Mouse (Mus musculus): ENCODE results near the gene Ppp4r1. TPM values are rescaled to one million over a fixed set of nuclear protein-coding genes. Genes with fewer than 3 reads are reported as not detected.

The Ppp4r1 gene
- polyA plus RNA-seq, 1 experiment from 2014 or later: 48.0 TPM

DNA sequence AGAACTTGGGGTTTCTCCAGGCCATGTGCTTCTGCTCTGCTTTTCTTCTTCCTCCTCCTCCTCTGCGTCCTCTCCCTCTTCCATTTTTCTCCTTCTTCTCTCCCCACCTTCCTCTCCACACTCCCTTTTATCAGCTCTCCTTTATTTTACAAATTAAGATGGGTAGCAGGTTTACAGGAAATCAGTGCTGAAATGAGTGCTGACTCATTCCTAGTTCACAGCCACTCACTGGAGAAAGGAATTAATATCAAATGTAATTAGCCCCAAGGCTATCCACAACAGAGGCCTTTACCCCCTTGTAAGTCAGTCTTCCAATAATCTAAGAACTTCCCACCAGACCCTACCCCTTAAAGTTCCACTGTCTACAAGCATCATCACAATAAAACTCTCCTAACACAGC, 6.1 kb upstream of the Ppp4r1 start:
- peaks cover 17% of the 10 kb centered on the region for H3K4me1 ChIP-seq (replicated peaks)

DNA sequence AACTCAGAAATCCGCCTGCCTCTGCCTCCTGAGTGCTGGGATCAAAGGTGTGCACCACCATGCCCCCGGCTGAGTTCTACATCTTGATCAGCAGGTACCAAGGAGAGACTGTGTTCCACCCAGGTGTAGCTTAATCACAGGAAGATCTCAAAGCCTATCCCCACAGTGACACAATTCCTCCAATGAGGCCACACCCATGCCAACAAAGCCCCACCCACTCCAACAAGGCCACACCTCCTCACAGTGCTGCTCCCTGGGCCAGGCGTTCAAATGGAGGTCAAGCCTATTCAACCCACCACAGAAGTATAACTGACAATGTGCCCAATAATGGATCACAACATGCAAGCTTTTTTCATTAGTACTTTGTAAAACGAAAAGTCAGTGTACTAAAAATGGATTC, 4.9 kb upstream of the Ppp4r1 start:
- 92% methylated on average over 4 of the region's 4 CpGs for WGBS
- Histone ChIP-seq H3K27ac (no peak overlapping the region), H3K9ac (replicated peaks) (no peak overlapping the region), H3K36me3 (no peaks in the 10 kb centered on the region), H3K4me1 (replicated peaks) (peaks cover 17% of the 10 kb centered on the region), H3K4me3 (replicated peaks) (no peak overlapping the region), H3K4me2 (replicated peaks) (no peak overlapping the region), H3K9me3 (no peaks in the 10 kb centered on the region), H3K27me3 (peaks cover 12% of the 10 kb centered on the region)
- no peak for ATAC-seq

More for the DNA sequence above, 6.1 kb upstream of the Ppp4r1 start:
- ATAC-seq: no peak
- Histone ChIP-seq H3K27me3 (peaks cover 12% of the 10 kb centered on the region), H3K36me3 (no peaks in the 10 kb centered on the region), H3K9ac (replicated peaks) (no peak overlapping the region), H3K27ac (no peak overlapping the region), H3K4me3 (replicated peaks) (no peak overlapping the region), H3K4me2 (replicated peaks) (no peak overlapping the region), H3K9me3 (no peaks in the 10 kb centered on the region)
- WGBS: 58% methylated on average over 1 of the region's 1 CpGs

DNA sequence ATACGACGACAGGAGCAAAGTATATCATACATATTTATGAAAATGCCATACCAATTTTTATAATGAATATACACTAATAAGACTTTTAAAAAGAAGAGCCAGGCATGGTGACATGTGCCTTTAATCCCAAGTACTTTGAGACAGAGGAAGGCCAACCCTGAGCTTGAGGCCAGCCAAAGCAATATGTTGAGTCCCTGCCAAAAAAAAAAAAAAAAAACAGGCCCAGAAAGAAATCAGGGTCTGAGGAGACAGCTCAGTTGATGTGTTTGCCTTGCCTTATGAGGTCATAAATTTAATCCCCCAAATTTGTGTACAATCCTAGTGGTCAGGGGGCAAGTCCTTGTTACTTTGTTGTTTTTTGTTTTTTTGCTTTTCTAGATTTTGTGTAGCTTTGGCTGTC, 1.4 kb upstream of the Ppp4r1 start:
- Histone ChIP-seq H3K4me3 (replicated peaks) (no peak overlapping the region), H3K9me3 (no peaks in the 10 kb centered on the region), H3K27ac (no peak overlapping the region), H3K27me3 (no peaks in the 10 kb centered on the region), H3K36me3 (peaks cover 8% of the 10 kb centered on the region; the same call in 1 of the 2 replicates), H3K9ac (replicated peaks) (no peak overlapping the region), H3K4me2 (replicated peaks) (no peak overlapping the region), H3K4me1 (replicated peaks) (peaks cover 23% of the 10 kb centered on the region)
- no peak for ATAC-seq
- WGBS: 93% methylated on average over 2 of the region's 2 CpGs

DNA sequence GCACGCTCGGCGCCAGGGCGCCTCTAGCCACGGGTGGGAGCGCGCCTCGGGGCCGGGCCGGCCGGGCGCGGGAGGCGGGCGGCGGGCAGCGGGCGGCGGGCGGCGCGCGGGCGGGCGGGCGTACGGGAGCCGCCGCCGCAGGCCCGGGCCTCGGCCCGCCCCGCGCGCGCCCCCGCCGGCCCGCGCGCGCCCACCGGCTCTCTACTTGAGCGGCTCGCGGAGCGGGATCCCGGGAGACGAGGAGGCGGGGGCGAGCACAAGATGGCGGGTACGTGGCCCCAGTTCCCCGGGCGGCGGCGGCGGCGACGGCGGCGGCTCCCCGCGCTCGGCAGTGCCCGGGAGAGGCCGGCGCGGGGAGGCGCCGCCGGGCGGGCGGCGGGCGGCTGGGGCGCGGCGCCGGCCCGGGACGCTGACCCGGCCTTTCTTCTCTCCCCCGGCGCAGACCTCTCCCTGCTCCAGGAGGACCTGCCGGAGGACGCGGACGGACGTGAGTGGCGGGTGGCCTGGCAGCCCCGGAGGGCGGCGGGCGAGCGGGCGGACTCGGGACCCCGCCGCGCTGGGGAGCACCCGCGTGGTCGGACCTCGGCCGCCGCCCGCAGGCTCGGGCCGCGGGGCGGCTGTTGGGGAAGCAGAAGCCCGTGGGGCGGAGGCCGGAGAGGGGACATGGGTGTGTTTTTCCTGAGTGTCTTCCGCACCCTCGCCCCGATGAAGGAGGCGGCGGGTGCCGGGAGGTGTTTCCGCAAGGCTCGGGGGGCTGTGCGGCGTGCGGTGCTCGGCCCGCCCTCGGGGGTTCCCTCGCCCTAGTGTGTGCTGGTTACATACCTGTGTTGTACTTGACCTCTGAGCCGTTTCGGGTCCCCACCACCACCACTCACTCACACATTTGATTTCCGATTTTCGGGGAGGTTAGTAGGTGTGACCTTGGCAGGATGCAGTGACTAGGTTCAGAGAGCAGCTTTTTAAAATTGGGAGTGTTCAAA, 1.1 kb downstream of the Ppp4r1 start:
- H3K27ac ChIP-seq: peak overlapping the region; percentile 100
- no peaks in the 10 kb centered on the region for H3K27me3 ChIP-seq
- under 1% methylated on average over 53 of the region's 135 CpGs for WGBS
- peaks cover 27% of the 10 kb centered on the region for H3K4me1 ChIP-seq (replicated peaks)
- peak overlapping the region; percentile 99 for H3K9ac ChIP-seq (replicated peaks)
- peak overlapping the region; percentile 72 for H3K4me2 ChIP-seq (replicated peaks)
- H3K4me3 ChIP-seq (replicated peaks): peak overlapping the region; percentile 94
- H3K36me3 ChIP-seq: peaks cover 11% of the 10 kb centered on the region
- H3K9me3 ChIP-seq: no peaks in the 10 kb centered on the region
- peak; percentile 74 for ATAC-seq

DNA sequence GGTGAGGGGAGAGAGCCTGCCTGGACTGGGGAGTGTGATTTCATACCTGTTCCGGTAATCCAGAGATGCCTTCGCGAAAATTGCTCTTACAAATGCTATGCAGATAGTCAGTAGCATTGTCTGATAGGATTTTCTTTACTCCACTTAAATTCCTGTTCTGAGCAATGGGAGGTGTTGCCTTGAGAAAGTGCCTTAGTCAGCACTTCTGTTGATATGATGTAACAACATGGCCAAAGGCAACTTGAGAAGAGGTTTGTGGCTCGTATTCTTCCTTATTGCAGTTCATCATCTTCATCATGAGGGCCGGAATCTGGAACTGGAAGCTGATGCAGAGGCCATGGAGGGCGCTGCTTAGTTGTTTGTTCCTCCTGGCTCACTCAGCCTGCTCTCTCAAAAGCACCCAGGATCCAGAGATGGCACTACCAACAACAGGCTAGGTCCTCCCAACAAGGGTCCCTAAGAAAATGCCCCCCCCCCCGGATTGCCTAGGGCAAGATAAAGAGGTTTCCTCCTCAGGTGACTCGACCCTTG, 2.3 kb downstream of the Ppp4r1 start:
- 73% methylated on average over 8 of the region's 8 CpGs for WGBS
- peak overlapping the region; percentile 72 for H3K4me2 ChIP-seq (replicated peaks)
- H3K27ac ChIP-seq: no peak overlapping the region
- peak overlapping the region; percentile 94 for H3K4me3 ChIP-seq (replicated peaks)
- peaks cover 11% of the 10 kb centered on the region for H3K36me3 ChIP-seq
- ATAC-seq: no peak
- peak overlapping the region; percentile 53 for H3K9ac ChIP-seq (replicated peaks)
- no peaks in the 10 kb centered on the region for H3K27me3 ChIP-seq
- peaks cover 33% of the 10 kb centered on the region for H3K4me1 ChIP-seq (replicated peaks)
- H3K9me3 ChIP-seq: no peaks in the 10 kb centered on the region

GRCm38 (mm10) chr17:65785707-65786106, 3.3 kb downstream of the Ppp4r1 start:
- no peak for ATAC-seq
- Histone ChIP-seq H3K4me2 (replicated peaks) (no peak overlapping the region), H3K9ac (replicated peaks) (no peak overlapping the region), H3K27ac (no peak overlapping the region), H3K4me3 (replicated peaks) (no peak overlapping the region), H3K27me3 (no peaks in the 10 kb centered on the region), H3K9me3 (no peaks in the 10 kb centered on the region), H3K4me1 (replicated peaks) (peaks cover 33% of the 10 kb centered on the region), H3K36me3 (peaks cover 11% of the 10 kb centered on the region)

GRCm38 (mm10) chr17:65786225-65786624, 3.9 kb downstream of the Ppp4r1 start:
- Histone ChIP-seq H3K4me2 (replicated peaks) (no peak overlapping the region), H3K4me1 (replicated peaks) (peaks cover 31% of the 10 kb centered on the region), H3K36me3 (peaks cover 11% of the 10 kb centered on the region), H3K4me3 (replicated peaks) (no peak overlapping the region), H3K9me3 (no peaks in the 10 kb centered on the region), H3K27me3 (no peaks in the 10 kb centered on the region), H3K9ac (replicated peaks) (no peak overlapping the region), H3K27ac (no peak overlapping the region)
- ATAC-seq: no peak
- WGBS: 90% methylated on average over 7 of the region's 7 CpGs

DNA sequence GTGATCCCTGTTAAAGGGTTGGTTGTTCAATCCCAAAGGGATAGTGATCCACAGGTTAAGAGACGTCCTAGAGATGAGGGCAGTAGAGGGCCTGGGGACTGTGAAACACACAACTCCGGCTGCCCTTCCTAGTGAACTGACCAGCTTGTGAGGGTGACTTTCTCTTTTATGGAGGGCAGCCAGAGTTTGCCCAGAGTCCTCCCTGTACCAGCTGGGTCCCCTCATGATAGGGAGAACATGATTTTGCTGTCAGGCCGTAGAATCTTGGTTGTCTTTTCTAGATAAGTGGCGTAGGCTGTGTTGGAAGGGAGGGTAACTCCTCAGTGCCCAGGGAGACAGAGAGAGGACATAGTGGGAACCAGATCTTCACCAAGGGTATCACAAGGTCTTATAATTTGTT, 4.9 kb downstream of the Ppp4r1 start:
- peaks cover 23% of the 10 kb centered on the region for H3K4me1 ChIP-seq (replicated peaks)
- H3K9me3 ChIP-seq: no peaks in the 10 kb centered on the region
- H3K4me2 ChIP-seq (replicated peaks): no peak overlapping the region
- no peaks in the 10 kb centered on the region for H3K27me3 ChIP-seq
- H3K36me3 ChIP-seq: peaks cover 11% of the 10 kb centered on the region
- WGBS: 94% methylated on average over 4 of the region's 4 CpGs
- H3K27ac ChIP-seq: no peak overlapping the region
- no peak overlapping the region for H3K4me3 ChIP-seq (replicated peaks)
- no peak overlapping the region for H3K9ac ChIP-seq (replicated peaks)
- ATAC-seq: no peak

DNA sequence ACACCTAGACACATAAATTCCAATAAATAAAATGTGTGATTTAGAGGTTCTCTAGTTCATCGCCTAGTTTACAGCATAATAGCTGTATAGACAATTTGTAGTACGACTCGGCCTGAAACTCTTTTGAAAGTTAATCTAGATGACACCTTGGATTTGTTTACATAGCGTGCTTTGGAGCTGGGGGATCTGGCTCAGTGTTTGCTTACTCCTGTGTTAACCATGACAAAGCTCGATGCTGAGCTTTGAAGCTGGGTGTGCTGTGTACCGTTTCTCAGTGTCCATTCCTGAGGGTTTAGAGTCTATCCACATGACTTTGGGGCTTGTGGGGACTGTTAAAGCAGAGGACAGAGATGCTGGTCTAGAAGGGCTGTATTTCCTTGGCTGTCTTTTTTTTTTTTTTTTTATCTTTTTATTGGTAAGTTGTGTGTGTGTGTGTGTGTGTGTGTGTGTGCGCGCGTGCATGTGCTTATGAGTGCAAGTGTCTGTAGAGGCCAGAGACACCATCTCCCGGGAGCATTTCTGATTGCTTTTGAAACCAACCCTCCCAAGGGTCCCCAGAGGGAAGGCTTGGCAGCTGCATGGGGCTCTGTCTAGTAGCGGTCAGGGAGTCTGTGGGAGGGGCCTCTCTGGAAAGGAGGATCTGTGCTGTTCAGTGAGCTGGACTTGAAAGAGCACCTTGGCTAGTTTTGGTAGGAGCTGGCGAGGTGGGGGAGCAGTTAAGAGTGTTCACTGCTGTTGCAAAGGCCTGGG, 6.3 kb downstream of the Ppp4r1 start:
- Histone ChIP-seq H3K9ac (replicated peaks) (no peak overlapping the region), H3K4me3 (replicated peaks) (no peak overlapping the region), H3K9me3 (no peaks in the 10 kb centered on the region), H3K4me1 (replicated peaks) (peaks cover 23% of the 10 kb centered on the region), H3K27me3 (no peaks in the 10 kb centered on the region), H3K4me2 (replicated peaks) (no peak overlapping the region), H3K27ac (no peak overlapping the region; the same call in 1 of the 2 replicates), H3K36me3 (peaks cover 11% of the 10 kb centered on the region)
- WGBS: 77% methylated on average over 12 of the region's 12 CpGs
- 0 out of 2 replicates have a peak, but pooled peaks have one; percentile 31 for ATAC-seq

DNA sequence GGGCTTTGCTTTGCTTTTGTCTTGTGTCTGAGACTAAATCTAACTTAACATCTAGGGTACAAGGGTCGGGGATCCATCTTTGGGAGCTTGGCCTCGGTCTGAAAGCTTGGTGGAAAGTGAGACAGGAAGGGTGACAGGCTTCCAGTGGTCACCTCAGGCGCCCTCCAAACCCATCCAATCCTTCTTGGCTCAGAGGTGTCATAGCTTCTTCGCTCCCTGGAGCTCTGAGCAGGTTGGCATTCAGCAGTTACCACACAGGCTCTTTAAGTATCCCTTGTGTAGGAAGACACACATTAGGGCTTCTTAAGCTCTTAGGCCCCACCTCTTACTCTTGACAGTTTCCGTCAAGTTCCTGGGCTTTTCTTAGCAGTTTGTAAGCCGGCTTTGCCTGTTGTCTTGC, 7.2 kb downstream of the Ppp4r1 start:
- Histone ChIP-seq H3K9ac (replicated peaks) (no peak overlapping the region), H3K4me2 (replicated peaks) (no peak overlapping the region), H3K27ac (no peak overlapping the region), H3K36me3 (peaks cover 13% of the 10 kb centered on the region), H3K4me1 (replicated peaks) (peaks cover 19% of the 10 kb centered on the region), H3K4me3 (replicated peaks) (no peak overlapping the region), H3K9me3 (no peaks in the 10 kb centered on the region), H3K27me3 (no peaks in the 10 kb centered on the region)
- 89% methylated on average over 6 of the region's 6 CpGs for WGBS
- no peak for ATAC-seq

DNA sequence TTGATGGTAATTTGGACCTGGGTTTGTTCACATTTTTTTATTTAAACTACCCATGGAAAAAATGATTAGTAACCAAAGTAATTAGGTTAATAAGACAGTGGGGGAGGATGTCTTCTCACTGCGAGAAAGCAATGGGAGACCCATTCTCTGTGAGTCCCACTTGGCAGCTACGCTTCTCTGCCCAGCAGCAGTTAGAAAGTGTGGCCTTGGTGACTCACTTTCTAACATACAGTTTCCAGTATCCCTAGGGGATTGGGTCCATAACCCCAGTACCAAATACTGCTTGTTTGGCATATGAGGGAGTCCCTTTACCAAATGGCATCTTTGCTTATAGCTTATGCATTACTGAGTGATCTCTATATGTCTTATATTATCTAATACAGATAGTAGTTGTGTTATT, 8.8 kb downstream of the Ppp4r1 start:
- Histone ChIP-seq H3K4me3 (replicated peaks) (no peak overlapping the region), H3K36me3 (peaks cover 13% of the 10 kb centered on the region), H3K9me3 (no peaks in the 10 kb centered on the region), H3K27me3 (no peaks in the 10 kb centered on the region), H3K27ac (no peak overlapping the region), H3K9ac (replicated peaks) (no peak overlapping the region), H3K4me2 (replicated peaks) (no peak overlapping the region), H3K4me1 (replicated peaks) (peaks cover 13% of the 10 kb centered on the region)
- ATAC-seq: no peak
- WGBS: 80% methylated on average over 2 of the region's 2 CpGs
